Mouse (Mus musculus) adrenal gland, adult 18-20 months (tissue): Measurements from ENCODE around the gene Phactr1. TPM values are rescaled to one million over a fixed set of nuclear protein-coding genes. Genes with fewer than 3 reads are reported as not detected.
A peak's percentile ranks its signal among the peaks of the same experiment; 100 is the strongest.

Experiments used
- DNase-seq, 2 experiments: peaks; one replicate each; pipeline ENCODE4 v3.0.0; 2021 to 2022; ENCODE audit warnings: low spot score in 2 of 2
- total RNA-seq, 2 experiments: library from RNA; stranded (reverse); gene quantifications; 1 replicate in 1 of 2; 2 replicates in 1 of 2; pipeline ENCODE4 v1.2.3; 2021

The Phactr1 gene
- total RNA-seq, 2 experiments from 2014 or later: 6.0 to 9.2 TPM

DNA sequence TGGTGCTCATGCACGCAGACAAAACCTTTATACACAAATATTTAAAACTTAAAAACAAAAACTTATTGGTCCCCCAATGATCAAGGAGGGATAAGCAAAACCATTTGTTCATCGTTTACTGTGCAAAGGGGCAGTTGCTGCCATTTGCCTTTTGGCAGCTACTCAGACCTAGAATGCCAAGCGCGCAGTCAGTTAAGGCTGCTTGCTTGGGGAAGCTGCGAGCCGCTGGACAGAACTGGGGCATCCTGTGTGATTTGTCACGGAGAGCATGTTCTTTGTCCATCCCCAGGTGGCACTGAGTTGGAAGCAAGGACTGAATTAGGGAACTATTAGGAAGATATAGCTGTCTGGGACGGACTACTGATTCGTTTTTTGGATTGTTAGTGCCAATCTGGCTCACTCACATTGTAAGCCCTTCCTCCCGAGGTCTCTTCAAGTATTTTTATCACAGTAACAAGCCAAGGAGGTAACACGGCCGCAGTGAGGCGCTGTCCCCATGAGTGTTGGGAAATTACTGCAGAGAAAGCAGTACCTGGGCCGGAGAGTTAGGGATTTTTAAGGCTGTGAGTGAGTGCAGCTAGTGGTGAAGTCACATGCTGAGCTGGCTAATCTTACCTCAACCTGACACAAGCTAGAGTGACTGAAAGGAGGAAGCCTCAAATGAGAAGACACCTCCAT lies 491.8 kb downstream of the Phactr1 start:
- no peak for DNase-seq

- DNase-seq: peak; percentile 73 to 78
Observed at GRCm38 (mm10) chr13:43173262-43173661, 492.8 kb downstream of the Phactr1 start.

DNA sequence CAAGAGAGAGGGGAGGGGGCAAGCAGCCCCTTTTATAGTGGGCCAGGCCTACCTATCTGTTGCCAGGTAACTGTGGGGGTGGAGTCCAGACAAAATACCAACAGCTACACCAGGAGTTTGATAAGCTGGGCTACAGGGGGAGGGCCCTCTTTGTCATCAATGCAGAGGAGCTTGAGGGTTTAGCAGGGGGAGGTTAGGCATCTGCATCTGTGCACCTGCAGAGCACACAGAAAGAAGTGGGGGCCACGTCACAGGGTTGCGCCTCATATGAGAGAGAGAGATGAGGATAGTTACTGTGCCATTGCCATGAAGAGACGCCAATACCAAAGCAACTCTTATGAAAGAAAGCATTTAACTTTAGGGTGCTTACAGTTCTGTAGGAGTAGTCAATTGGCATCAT lies 496.3 kb downstream of the Phactr1 start:
- DNase-seq: no peak

DNA sequence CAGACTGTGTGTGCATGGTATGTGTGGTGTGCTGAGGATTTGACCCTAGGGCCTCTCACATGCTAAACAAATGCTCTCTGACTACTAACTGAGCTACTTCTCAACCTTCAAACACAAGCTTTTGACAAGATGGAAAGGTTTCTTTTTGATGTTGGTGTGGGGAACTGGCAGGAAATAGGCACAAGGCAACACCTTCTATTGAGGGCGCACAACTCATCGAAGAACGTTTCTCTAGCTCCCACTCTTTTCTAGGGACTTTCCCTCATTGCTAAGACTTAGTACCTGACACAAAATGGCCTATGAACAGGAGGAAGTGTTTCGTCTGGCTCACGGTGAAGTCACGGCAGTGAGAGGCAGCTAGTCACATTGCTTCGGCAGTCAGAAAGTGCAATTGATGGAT lies 496.9 kb downstream of the Phactr1 start:
- DNase-seq: no peak

GRCm38 (mm10) chr13:43181104-43181503 lies 500.7 kb downstream of the Phactr1 start:
- DNase-seq: no peak

GRCm38 (mm10) chr13:43182465-43183201 lies 502.2 kb downstream of the Phactr1 start:
- peak; percentile 86 to 87 for DNase-seq

- no peak for DNase-seq
Observed at GRCm38 (mm10) chr13:43183248-43184055, 503.0 kb downstream of the Phactr1 start.

- no peak for DNase-seq
Observed at GRCm38 (mm10) chr13:43187736-43188135, 507.3 kb downstream of the Phactr1 start.
